Mouse (Mus musculus): ENCODE results near the gene Gm20388. TPM values are rescaled to one million over a fixed set of nuclear protein-coding genes. Genes with fewer than 3 reads are reported as not detected.

The Gm20388 gene
- polyA plus RNA-seq, 1 experiment: 10.6 TPM

DNA sequence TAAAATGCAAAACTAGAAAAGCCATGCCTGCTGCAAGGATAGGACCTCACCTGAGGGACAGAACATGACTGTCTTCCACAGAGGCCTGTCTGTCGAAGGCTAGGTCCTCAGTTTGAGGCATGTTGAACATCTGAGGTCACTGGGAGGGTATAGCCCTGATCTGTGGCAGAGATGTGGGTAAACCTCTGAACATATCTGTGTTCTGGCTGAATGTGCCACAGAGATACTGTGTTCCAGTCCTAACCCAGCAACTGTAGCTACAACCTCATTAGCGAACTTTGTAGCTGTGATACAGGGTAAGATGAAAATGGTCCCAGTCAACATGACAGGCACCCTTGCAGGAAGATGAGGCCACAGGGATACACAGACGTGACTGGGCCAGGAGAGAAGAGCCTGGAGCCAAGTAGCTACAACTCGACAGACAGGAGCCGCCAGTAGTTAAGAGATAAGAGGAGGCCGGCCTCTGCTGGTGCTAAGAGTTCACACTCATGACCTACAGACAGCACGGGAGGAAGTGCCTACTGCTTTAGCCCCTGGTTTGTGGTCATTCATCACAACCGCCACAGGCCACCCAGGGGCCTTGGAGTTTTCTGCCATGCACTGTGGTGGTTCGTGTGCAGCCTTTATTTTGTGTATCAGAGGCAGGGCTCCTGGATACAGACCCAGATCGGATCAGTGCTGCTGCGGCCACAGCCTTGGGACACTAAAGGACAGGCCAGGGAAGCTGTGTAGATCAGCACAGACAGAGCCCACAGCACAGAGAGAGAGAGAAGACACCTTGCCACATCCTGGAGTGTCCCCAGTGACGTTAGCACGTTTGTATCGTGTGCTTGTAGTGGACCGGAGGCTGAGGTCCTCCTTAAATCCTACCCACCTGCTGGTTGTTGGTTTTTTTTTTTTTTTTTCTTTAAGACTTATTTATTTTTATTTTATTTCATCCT, 2439.0 kb downstream of the Gm20388 start:
- Histone ChIP-seq H3K27ac (ENCODE audit: control insufficient read depth, insufficient read depth, low read depth, low read length, poor library complexity) (peak overlapping the region; percentile 30), H3K4me1 (ENCODE audit: control insufficient read depth, insufficient read depth, low read length) (peaks cover 6% of the 10 kb centered on the region), H3K4me3 (replicated peaks; ENCODE audit: control insufficient read depth, low read depth, low read length) (no peak overlapping the region)
- TF ChIP-seq CTCF (IDR thresholded peaks at IDR 0.05; ENCODE audit: control insufficient read depth, insufficient read depth, low read length): no peak
- no peak for TF ChIP-seq POLR2A (IDR thresholded peaks at IDR 0.05; ENCODE audit: borderline replicate concordance, control insufficient read depth, low read depth, low read length)
- WGBS: 12% methylated on average over 15 of the region's 15 CpGs

DNA sequence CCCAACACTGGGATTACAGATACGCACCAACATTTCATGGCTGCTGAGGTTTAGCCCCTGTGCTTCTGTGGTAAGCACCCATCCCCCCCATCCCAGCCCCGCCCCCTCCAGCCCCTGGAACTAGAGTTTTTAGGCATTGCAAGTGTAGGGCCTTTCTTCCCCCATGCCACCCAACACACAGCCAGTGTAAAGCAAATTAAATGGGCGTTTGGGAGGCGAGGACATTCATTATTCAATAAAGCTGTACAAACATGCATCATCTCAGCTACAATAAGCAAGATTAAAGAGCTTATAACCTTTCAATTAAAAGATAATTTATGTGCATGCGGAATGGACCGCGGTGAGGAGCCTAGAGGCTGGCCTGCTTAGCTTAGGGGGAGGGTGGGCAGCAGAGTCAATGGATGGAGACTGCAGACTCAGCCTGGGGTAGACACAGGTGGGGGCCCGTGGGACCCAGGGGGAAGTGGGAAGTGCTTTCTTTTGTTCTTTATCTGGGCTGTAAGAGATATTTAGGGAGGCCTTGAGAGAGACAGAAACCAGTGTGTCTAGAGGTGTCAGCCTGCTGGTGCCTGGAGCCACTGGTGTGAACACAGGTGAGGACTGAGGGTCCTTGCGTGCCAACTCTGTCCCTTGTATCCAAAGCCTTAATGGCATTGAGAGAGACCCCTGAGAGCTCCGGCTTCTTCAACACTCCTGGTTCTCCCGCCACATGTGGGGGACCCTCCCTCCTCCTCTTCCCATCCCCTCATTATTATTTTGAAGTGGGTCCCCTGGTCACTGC, 2439.9 kb downstream of the Gm20388 start:
- WGBS: 65% methylated on average over 11 of the region's 11 CpGs
- Histone ChIP-seq H3K4me3 (replicated peaks; ENCODE audit: control insufficient read depth, low read depth, low read length) (no peak overlapping the region), H3K4me1 (ENCODE audit: control insufficient read depth, insufficient read depth, low read length) (peaks cover 5% of the 10 kb centered on the region), H3K27ac (ENCODE audit: control insufficient read depth, insufficient read depth, low read depth, low read length, poor library complexity) (no peak overlapping the region)
- TF ChIP-seq CTCF (IDR thresholded peaks at IDR 0.05; ENCODE audit: control insufficient read depth, insufficient read depth, low read length) (no peak), POLR2A (IDR thresholded peaks at IDR 0.05; ENCODE audit: borderline replicate concordance, control insufficient read depth, low read depth, low read length) (no peak)

DNA sequence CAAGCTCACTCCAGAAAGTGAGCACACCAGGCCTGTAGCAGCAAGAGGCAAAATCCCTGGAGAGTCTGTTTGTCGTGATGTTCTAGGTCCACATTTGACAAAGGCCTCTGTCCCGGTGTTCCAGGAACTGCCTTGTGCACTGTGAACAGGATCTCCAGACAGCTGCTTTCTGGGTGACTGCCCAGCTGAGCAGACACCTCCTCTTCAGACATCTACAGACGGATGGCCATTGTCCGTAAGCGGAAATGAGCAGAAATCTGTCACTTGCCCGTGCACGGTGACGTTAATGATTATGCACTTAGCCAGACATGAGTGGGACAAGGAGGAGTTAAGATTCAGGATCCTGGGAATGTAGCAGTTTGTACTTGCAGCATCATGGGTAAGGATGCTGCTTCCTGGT, 2443.5 kb downstream of the Gm20388 start:
- WGBS: 87% methylated on average over 8 of the region's 8 CpGs
- TF ChIP-seq CTCF (IDR thresholded peaks at IDR 0.05; ENCODE audit: control insufficient read depth, insufficient read depth, low read length) (no peak), POLR2A (IDR thresholded peaks at IDR 0.05; ENCODE audit: borderline replicate concordance, control insufficient read depth, low read depth, low read length) (no peak)
- H3K27ac ChIP-seq (ENCODE audit: control insufficient read depth, insufficient read depth, low read depth, low read length, poor library complexity): no peak overlapping the region
- peaks cover 4% of the 10 kb centered on the region for H3K4me1 ChIP-seq (ENCODE audit: control insufficient read depth, insufficient read depth, low read length)
- H3K4me3 ChIP-seq (replicated peaks; ENCODE audit: control insufficient read depth, low read depth, low read length): no peak overlapping the region

DNA sequence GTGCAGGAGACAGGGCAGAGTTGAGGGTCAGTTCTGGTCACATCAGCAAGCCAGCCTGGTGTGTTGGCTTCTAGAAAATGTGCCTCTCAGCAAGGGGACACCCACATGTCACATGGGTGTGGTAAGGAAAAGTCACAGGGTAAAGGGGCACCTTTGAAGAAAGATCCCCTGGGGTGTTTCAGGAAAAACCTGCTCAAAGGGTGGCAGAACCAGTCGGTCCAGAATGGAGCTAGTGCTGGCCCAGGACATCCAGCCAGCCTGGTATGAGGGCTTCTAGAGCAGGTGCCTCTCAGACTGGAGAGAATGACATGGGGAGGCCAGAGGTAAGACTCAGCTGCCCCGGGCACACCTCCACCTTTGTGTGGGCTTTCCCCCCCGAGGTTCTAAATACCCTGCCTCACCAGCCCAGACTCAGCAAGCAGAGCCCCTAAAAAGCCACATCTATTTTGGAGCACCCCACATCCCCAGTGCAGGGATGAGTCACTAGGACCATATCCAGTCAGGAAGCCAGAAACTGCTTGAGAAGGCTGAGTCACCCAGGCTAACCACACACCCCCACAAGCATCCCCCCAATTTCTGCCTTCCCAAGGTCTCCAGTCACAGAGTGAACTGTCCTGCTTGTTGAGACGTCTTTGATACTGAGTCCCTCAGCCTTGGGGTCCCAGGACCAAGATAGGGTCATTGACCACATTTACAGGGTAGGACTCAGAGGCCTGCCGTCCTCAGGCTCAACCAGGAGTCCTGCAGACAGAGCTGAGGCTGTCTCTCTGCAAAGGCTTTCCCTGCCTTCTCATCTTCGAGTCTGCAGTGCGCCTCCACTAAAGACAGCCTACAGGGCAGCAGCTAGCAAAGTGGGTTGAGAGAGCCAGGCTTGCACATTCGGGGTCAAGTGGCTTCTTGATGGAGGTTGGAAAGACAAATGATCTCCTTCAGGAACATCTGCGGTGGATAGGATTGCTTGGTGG, 2445.3 kb downstream of the Gm20388 start:
- 39% methylated on average over 9 of the region's 9 CpGs for WGBS
- no peak overlapping the region for H3K27ac ChIP-seq (ENCODE audit: control insufficient read depth, insufficient read depth, low read depth, low read length, poor library complexity)
- no peaks in the 10 kb centered on the region; the same call in 1 of the 2 replicates for H3K4me1 ChIP-seq (ENCODE audit: control insufficient read depth, insufficient read depth, low read length)
- TF ChIP-seq POLR2A (IDR thresholded peaks at IDR 0.05; ENCODE audit: borderline replicate concordance, control insufficient read depth, low read depth, low read length): no peak
- TF ChIP-seq CTCF (IDR thresholded peaks at IDR 0.05; ENCODE audit: control insufficient read depth, insufficient read depth, low read length): no peak
- H3K4me3 ChIP-seq (replicated peaks; ENCODE audit: control insufficient read depth, low read depth, low read length): no peak overlapping the region

DNA sequence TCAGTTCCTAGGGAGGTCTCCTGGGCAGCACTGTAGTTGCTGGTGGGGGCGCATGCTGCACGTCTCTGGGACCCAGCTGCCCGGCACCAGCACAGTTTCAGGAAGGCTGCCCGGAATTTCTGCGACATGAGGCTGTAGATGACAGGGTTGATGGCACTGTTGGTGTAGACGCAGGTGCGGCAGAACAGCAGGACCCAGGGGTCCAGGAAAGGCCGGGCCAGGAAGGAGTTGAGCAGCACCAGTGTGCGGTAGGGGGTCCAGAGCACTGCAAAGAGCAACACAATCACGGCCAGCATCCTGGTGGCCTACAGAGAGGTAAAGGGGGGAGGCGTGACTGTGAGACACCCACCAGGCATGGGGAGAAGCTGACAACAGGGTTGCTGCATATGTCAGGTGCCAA, 2446.6 kb downstream of the Gm20388 start:
- no peaks in the 10 kb centered on the region; the same call in 1 of the 2 replicates for H3K4me1 ChIP-seq (ENCODE audit: control insufficient read depth, insufficient read depth, low read length)
- no peak overlapping the region for H3K4me3 ChIP-seq (replicated peaks; ENCODE audit: control insufficient read depth, low read depth, low read length)
- WGBS: 87% methylated on average over 11 of the region's 11 CpGs
- H3K27ac ChIP-seq (ENCODE audit: control insufficient read depth, insufficient read depth, low read depth, low read length, poor library complexity): no peak overlapping the region
- TF ChIP-seq CTCF (IDR thresholded peaks at IDR 0.05; ENCODE audit: control insufficient read depth, insufficient read depth, low read length): no peak
- no peak for TF ChIP-seq POLR2A (IDR thresholded peaks at IDR 0.05; ENCODE audit: borderline replicate concordance, control insufficient read depth, low read depth, low read length)

DNA sequence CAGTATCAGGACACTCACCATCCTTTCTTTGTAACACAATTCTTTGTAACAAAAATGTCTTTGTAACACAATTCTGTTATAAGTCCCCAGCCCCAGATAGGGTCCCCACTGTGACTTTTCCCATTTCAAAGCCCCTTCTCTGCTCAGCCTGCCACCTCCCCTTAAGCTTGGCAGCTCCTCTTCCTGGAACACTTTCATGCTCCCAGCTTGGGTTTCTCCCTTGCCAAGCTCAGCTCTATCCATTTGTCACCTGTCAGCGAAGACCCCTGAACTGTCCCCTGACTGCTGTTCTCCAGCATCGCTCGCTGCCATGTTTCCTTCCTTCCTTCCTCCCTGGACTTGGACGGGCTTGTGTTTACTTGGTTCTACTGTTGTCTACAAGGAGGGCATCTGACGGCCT, 2447.0 kb downstream of the Gm20388 start:
- no peaks in the 10 kb centered on the region; the same call in 1 of the 2 replicates for H3K4me1 ChIP-seq (ENCODE audit: control insufficient read depth, insufficient read depth, low read length)
- WGBS: 59% methylated on average over 5 of the region's 5 CpGs

DNA sequence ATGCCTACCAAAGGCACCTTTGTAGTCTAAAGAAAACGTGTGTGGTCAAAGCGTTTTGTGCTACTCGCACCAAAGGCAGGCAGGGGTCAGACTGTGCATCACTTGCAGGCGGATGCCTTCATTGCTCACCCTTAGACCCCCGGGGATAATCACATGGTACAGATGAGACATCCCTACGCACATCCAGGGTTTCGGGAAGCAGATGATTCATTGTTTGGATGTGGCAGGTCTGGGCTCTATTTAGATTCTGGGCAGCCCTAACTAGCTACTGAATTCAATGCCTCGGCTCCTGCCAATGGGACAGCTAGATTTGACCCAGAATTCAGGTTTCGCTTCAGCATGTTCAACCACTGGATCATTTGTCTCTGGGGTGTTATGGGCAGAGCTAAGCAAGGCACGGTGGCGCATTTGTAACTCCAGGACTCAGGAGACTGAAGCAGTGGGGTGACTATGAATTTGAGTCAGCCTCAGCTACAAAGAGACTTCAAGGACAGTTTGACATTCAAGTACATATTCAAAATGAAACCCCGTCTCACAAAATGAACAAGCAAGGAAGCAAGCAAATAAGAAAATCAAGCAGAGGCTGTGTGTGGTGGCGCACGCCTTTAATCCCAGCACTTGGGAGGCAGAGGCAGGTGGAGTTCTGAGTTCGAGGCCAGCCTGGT, 2448.6 kb downstream of the Gm20388 start:
- Histone ChIP-seq H3K4me1 (ENCODE audit: control insufficient read depth, insufficient read depth, low read length) (no peaks in the 10 kb centered on the region; the same call in 1 of the 2 replicates), H3K27ac (ENCODE audit: control insufficient read depth, insufficient read depth, low read depth, low read length, poor library complexity) (no peak overlapping the region), H3K4me3 (replicated peaks; ENCODE audit: control insufficient read depth, low read depth, low read length) (no peak overlapping the region)
- 82% methylated on average over 15 of the region's 15 CpGs for WGBS
- TF ChIP-seq CTCF (IDR thresholded peaks at IDR 0.05; ENCODE audit: control insufficient read depth, insufficient read depth, low read length) (no peak), POLR2A (IDR thresholded peaks at IDR 0.05; ENCODE audit: borderline replicate concordance, control insufficient read depth, low read depth, low read length) (no peak)

More for the DNA sequence above, 2447.0 kb downstream of the Gm20388 start:
- no peak for TF ChIP-seq POLR2A (IDR thresholded peaks at IDR 0.05; ENCODE audit: borderline replicate concordance, control insufficient read depth, low read depth, low read length)
- no peak for TF ChIP-seq CTCF (IDR thresholded peaks at IDR 0.05; ENCODE audit: control insufficient read depth, insufficient read depth, low read length)
- no peak overlapping the region for H3K27ac ChIP-seq (ENCODE audit: control insufficient read depth, insufficient read depth, low read depth, low read length, poor library complexity)
- H3K4me3 ChIP-seq (replicated peaks; ENCODE audit: control insufficient read depth, low read depth, low read length): no peak overlapping the region

Data from bone marrow, adult 2 months (tissue).